Mouse (Mus musculus): ENCODE results near the gene Serinc5.

GRCm38 (mm10) chr13:92644199-92644598 lies 33.3 kb downstream of the Serinc5 start:
- no peak for TF ChIP-seq CTCF (IDR thresholded peaks at IDR 0.05; ENCODE audit: low read depth)
- no peak for TF ChIP-seq EP300 (IDR thresholded peaks at IDR 0.05; ENCODE audit: low read depth)

Data from liver, postnatal 0 days (tissue).